Mouse (Mus musculus): ENCODE results near the gene Kcnj10.

DNA sequence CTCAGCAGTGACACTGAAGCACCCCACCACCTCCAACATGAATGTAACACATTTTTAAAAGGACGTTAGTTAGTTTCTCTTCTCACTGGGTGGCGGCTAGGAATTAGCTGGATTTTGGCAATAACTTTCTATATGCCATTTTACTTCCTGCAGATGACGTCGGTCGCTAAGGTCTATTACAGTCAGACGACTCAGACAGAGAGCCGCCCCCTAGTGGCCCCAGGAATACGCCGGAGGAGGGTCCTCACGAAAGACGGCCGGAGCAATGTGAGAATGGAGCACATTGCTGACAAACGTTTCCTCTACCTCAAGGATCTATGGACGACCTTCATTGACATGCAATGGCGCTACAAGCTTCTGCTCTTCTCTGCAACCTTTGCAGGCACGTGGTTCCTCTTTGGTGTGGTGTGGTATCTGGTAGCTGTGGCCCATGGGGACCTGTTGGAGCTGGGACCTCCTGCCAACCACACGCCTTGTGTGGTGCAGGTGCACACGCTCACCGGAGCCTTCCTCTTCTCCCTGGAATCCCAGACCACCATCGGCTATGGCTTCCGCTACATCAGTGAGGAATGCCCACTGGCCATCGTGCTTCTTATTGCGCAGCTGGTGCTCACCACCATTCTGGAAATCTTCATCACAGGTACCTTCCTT is 27.9 kb downstream of the Kcnj10 start:
- TF ChIP-seq CTCF (IDR thresholded peaks at IDR 0.05; ENCODE audit: control insufficient read depth, insufficient read depth, low read length) (peak; percentile 43; the same call in 1 of the 2 replicates), POLR2A (IDR thresholded peaks at IDR 0.05; ENCODE audit: borderline replicate concordance, control insufficient read depth, low read depth, low read length) (no peak)

Data from bone marrow, adult 2 months (tissue).